Mouse (Mus musculus): ENCODE results near the gene Slc35g3. TPM values are rescaled to one million over a fixed set of nuclear protein-coding genes. Genes with fewer than 3 reads are reported as not detected.

Slc35g3 gene
- total and polyA plus RNA-seq, 2 experiments = not detected

DNA sequence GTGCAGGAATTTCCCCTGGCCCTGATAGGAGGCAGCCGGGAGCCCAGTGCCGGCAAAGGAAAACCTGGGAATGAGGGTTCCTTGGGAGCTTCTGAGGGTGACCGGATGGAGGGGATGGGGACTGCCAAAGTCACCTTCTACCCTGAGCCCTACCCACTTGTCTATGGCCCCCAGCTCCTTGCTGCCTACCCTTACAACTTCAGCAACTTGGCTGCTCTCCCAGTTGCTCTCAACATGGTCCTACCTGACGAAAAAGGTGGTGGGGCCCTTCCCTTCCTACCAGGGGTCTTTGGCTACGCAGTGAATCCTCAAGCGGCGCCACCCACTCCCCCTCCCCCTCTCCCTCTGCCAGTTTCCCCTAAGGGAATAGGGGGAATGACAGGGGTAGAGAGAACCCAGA lies 17.2 kb upstream of the Slc35g3 start:
- no peak for DNase-seq (ENCODE audit: extremely low read depth, low read depth, low spot score)
- no peaks in the 10 kb centered on the region; the same call in 1 of the 2 replicates for H3K4me1 ChIP-seq (ENCODE audit: control insufficient read depth, insufficient read depth, low read length)
- no peak for TF ChIP-seq CTCF (IDR thresholded peaks at IDR 0.05; ENCODE audit: low read depth, low read length)
- no peak for TF ChIP-seq POLR2A (IDR thresholded peaks at IDR 0.05; ENCODE audit: extremely low read depth, insufficient read depth, low read length)
- no peaks in the 10 kb centered on the region for H3K36me3 ChIP-seq (ENCODE audit: control insufficient read depth, insufficient read depth, low read length)
- H3K4me3 ChIP-seq (ENCODE audit: insufficient read depth, low read depth, low read length) = no peak overlapping the region
- H3K79me2 ChIP-seq (ENCODE audit: control insufficient read depth, insufficient read depth, low read length) = 0 out of 2 replicates have a peak, but pooled peaks cover 2% of the 10 kb centered on the region
- H3K9ac ChIP-seq (ENCODE audit: low read depth, low read length) = no peak overlapping the region
- 80% methylated on average over 7 of the region's 7 CpGs for WGBS
- no peak overlapping the region for H3K27ac ChIP-seq (replicated peaks; ENCODE audit: insufficient read depth, low read depth, low read length)
- H3K27me3 ChIP-seq (ENCODE audit: control insufficient read depth, insufficient read depth, low read length) = no peaks in the 10 kb centered on the region

DNA sequence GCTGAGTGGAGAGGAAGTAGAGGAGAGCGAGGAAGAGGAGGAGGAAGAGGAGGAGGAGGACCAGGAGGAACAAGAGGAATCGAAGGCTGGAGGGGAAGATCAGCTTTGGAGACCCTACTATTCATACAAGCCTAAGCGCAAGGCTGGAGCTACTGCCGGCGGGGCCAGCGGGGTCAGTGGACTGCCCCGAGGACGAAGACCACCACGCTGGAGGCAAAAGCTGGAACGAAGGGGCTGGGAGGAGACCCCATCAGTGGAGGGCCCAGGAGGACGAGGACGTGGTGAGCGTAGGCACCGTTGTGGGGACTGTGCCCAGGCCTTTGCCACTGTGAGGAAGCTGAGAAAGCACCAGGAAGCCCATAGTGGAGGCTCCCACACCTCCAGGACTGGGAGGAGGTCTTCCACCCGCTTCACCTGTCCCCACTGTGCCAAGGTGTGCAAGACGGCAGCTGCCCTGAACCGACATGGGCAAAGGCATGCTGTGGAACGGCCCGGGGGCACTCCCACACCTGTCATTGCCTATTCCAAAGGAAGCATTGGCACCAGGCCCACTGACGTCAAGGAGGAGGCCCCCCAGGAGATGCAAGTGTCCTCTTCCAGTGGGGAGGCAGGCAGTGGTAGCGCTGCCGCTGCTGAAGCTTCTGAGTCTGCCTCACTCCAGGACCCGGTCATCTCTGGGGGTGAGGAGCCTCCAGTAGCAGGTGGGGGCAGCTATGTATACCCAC lies 16.7 kb upstream of the Slc35g3 start:
- Histone ChIP-seq H3K4me3 (ENCODE audit: insufficient read depth, low read depth, low read length) (no peak overlapping the region), H3K36me3 (ENCODE audit: control insufficient read depth, insufficient read depth, low read length) (no peaks in the 10 kb centered on the region), H3K27ac (replicated peaks; ENCODE audit: insufficient read depth, low read depth, low read length) (no peak overlapping the region), H3K4me1 (ENCODE audit: control insufficient read depth, insufficient read depth, low read length) (no peaks in the 10 kb centered on the region; the same call in 1 of the 2 replicates), H3K79me2 (ENCODE audit: control insufficient read depth, insufficient read depth, low read length) (0 out of 2 replicates have a peak, but pooled peaks cover 2% of the 10 kb centered on the region), H3K9ac (ENCODE audit: low read depth, low read length) (no peak overlapping the region), H3K27me3 (ENCODE audit: control insufficient read depth, insufficient read depth, low read length) (no peaks in the 10 kb centered on the region)
- 77% methylated on average over 23 of the region's 23 CpGs for WGBS
- no peak for TF ChIP-seq POLR2A (IDR thresholded peaks at IDR 0.05; ENCODE audit: extremely low read depth, insufficient read depth, low read length)
- TF ChIP-seq CTCF (IDR thresholded peaks at IDR 0.05; ENCODE audit: low read depth, low read length) = no peak
- DNase-seq (ENCODE audit: extremely low read depth, low read depth, low spot score) = no peak

DNA sequence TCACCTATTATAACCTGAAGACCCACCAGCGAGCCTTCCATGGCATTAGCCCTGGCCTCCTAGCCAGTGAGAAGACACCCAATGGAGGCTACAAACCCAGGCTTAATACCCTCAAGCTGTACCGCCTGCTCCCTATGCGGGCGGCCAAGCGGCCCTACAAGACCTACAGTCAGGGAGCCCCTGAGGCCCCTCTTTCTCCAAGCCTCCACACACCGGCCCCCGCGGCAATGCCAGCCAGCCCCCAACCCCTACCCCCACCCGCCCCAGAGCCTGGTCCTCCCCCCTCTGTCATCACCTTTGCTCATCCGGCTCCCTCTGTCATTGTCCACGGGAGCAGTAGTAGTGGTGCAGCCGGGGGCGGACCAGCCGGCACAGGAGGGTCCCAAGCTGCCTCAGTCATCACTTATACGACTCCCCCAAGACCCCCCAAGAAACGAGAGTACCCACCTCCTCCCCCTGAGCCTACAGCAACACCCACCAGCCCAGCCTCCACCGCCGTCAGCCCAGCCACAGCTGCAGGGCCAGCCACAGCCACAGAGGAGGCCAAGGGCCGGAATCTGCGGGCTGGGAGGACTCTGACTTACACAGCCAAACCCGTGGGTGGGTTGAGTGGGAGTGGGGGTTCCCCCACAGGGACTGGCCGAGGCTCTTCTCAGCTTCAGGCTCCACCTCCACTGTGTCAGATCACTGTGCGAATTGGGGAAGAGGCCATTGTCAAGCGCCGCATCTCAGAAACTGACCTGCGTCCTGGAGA lies 15.9 kb upstream of the Slc35g3 start:
- Histone ChIP-seq H3K36me3 (ENCODE audit: control insufficient read depth, insufficient read depth, low read length) (no peaks in the 10 kb centered on the region; the same call in 1 of the 2 replicates), H3K9ac (ENCODE audit: low read depth, low read length) (no peak overlapping the region), H3K27me3 (ENCODE audit: control insufficient read depth, insufficient read depth, low read length) (no peaks in the 10 kb centered on the region), H3K27ac (replicated peaks; ENCODE audit: insufficient read depth, low read depth, low read length) (no peak overlapping the region), H3K79me2 (ENCODE audit: control insufficient read depth, insufficient read depth, low read length) (0 out of 2 replicates have a peak, but pooled peaks cover 2% of the 10 kb centered on the region), H3K4me3 (ENCODE audit: insufficient read depth, low read depth, low read length) (no peak overlapping the region), H3K4me1 (ENCODE audit: control insufficient read depth, insufficient read depth, low read length) (no peaks in the 10 kb centered on the region; the same call in 1 of the 2 replicates)
- DNase-seq (ENCODE audit: extremely low read depth, low read depth, low spot score) = no peak
- TF ChIP-seq POLR2A (IDR thresholded peaks at IDR 0.05; ENCODE audit: extremely low read depth, insufficient read depth, low read length) = no peak
- TF ChIP-seq CTCF (IDR thresholded peaks at IDR 0.05; ENCODE audit: low read depth, low read length) = no peak
- 77% methylated on average over 26 of the region's 26 CpGs for WGBS

DNA sequence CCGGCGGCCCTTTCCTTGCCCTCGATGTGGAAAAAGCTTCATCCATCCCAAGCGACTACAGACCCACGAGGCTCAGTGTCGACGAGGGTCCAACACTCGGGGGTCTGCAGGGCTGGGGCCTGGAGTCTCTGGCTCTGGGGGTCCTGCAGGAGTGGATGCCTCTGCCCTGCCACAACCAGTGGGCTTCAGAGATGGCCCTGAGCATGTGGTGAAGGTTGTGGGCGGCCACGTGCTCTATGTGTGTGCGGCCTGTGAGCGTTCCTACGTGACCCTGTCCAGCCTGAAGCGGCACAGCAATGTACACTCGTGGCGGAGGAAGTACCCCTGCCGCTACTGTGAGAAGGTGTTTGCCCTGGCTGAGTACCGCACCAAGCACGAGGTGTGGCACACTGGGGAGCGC lies 14.7 kb upstream of the Slc35g3 start:
- H3K79me2 ChIP-seq (ENCODE audit: control insufficient read depth, insufficient read depth, low read length) = 0 out of 2 replicates have a peak, but pooled peaks cover 2% of the 10 kb centered on the region
- no peaks in the 10 kb centered on the region; the same call in 1 of the 2 replicates for H3K36me3 ChIP-seq (ENCODE audit: control insufficient read depth, insufficient read depth, low read length)
- TF ChIP-seq POLR2A (IDR thresholded peaks at IDR 0.05; ENCODE audit: extremely low read depth, insufficient read depth, low read length) (no peak), CTCF (IDR thresholded peaks at IDR 0.05; ENCODE audit: low read depth, low read length) (no peak)
- WGBS = 92% methylated on average over 20 of the region's 20 CpGs
- no peak overlapping the region for H3K27ac ChIP-seq (replicated peaks; ENCODE audit: insufficient read depth, low read depth, low read length)
- no peak for DNase-seq (ENCODE audit: extremely low read depth, low read depth, low spot score)
- no peak overlapping the region for H3K4me3 ChIP-seq (ENCODE audit: insufficient read depth, low read depth, low read length)
- H3K27me3 ChIP-seq (ENCODE audit: control insufficient read depth, insufficient read depth, low read length) = no peaks in the 10 kb centered on the region
- no peaks in the 10 kb centered on the region; the same call in 1 of the 2 replicates for H3K4me1 ChIP-seq (ENCODE audit: control insufficient read depth, insufficient read depth, low read length)
- no peak overlapping the region for H3K9ac ChIP-seq (ENCODE audit: low read depth, low read length)

DNA sequence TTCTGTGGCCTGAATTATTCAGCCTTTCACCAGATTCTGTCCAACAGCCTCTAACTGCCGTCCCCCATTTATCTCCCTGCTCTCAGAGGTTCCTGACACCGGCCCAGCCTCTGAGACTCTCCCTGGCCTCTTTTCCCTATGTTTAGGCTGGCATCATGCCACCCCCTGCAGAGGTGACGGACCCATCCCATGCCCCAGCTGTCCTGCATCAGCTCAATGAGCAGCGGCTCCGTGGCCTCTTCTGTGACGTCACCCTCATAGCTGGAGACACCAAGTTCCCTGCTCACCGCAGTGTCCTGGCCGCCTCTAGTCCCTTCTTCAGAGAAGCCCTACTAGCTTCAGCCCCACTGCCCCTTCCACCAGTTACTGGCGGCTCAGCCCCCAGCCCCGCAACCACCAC lies 13.9 kb upstream of the Slc35g3 start:
- no peak overlapping the region for H3K27ac ChIP-seq (replicated peaks; ENCODE audit: insufficient read depth, low read depth, low read length)
- no peak overlapping the region for H3K9ac ChIP-seq (ENCODE audit: low read depth, low read length)
- TF ChIP-seq POLR2A (IDR thresholded peaks at IDR 0.05; ENCODE audit: extremely low read depth, insufficient read depth, low read length) (no peak), CTCF (IDR thresholded peaks at IDR 0.05; ENCODE audit: low read depth, low read length) (no peak)
- H3K27me3 ChIP-seq (ENCODE audit: control insufficient read depth, insufficient read depth, low read length) = no peaks in the 10 kb centered on the region
- 0 out of 2 replicates have a peak, but pooled peaks cover 2% of the 10 kb centered on the region for H3K79me2 ChIP-seq (ENCODE audit: control insufficient read depth, insufficient read depth, low read length)
- H3K36me3 ChIP-seq (ENCODE audit: control insufficient read depth, insufficient read depth, low read length) = no peaks in the 10 kb centered on the region; the same call in 1 of the 2 replicates
- DNase-seq (ENCODE audit: extremely low read depth, low read depth, low spot score) = no peak
- H3K4me3 ChIP-seq (ENCODE audit: insufficient read depth, low read depth, low read length) = no peak overlapping the region
- WGBS = 87% methylated on average over 10 of the region's 10 CpGs
- no peaks in the 10 kb centered on the region; the same call in 1 of the 2 replicates for H3K4me1 ChIP-seq (ENCODE audit: control insufficient read depth, insufficient read depth, low read length)
